Mouse (Mus musculus): ENCODE measurements around the gene Ttc29.

DNA sequence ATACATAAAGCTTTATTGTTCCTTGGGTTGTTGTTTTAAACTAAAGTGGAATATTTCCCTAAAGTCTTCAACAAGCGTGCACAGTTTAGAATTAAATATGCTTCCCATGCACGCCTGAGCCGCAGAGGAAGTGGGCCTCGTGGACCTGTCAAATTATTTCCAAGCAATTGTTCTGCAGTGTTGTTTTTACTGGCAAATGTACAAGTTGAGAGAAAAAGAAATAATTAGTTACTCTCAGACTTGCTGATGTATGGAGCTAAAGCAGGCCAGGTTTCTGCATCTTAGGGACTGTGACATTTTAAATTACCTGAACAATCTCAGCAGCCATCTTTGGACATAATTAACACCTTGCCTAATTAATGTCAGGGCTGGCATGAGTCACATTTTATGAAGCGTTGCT lies 58.3 kb downstream of the Ttc29 start:
- no peak for TF ChIP-seq POLR2A (IDR thresholded peaks at IDR 0.05; ENCODE audit: extremely low read depth, insufficient read depth, low read length)
- no peak for TF ChIP-seq CTCF (IDR thresholded peaks at IDR 0.05; ENCODE audit: extremely low read depth, insufficient read depth, low read length)

Data from cortical plate, adult 2 months (tissue).